Mouse (Mus musculus) kidney, adult 9 months (tissue): ENCODE data around the gene Ugt1a7c.

Source experiments
- DNase-seq: peaks from one replicate; pipeline ENCODE4 v3.0.0; 2022

Ugt1a7c gene

DNA sequence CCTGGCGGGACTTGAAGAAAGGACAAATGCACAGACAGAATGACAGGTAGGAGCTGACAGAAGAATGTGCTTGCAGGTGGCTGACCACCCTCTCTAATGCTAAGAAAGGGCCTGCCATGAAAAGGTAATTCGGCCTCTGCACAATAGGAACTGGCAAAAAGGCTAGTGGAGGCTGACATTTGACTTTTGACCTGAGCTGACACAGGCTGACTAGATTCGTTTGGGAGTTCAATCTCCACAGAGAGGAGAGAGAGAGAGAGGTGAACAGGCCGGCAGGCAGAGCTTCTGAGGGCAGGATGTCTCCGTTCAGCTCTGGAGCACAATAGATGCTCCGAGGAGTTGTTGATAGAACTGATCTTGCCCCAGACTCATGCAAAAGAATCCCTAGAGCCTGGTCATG, 151.5 kb downstream of the Ugt1a7c start:
- DNase-seq: no peak

DNA sequence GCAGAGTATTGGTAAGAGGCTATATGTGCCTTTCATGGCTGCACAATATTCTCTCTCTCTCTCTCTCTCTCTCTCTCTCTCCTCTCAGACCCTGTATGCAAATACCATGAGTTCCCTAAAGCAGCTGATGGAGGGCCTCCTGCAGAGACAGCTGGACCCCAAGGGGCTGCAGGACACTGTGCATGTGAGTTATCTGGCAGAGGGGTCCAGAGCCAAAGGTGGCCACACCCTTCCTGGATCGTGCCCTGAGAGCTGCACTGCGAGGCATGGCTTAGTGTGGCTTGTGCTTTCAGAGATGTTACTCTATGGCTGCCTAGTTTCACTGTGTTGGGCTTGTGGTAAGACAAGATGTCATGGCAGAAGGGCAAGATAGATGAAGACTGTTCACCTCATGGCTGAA, 152.8 kb downstream of the Ugt1a7c start:
- no peak for DNase-seq

DNA sequence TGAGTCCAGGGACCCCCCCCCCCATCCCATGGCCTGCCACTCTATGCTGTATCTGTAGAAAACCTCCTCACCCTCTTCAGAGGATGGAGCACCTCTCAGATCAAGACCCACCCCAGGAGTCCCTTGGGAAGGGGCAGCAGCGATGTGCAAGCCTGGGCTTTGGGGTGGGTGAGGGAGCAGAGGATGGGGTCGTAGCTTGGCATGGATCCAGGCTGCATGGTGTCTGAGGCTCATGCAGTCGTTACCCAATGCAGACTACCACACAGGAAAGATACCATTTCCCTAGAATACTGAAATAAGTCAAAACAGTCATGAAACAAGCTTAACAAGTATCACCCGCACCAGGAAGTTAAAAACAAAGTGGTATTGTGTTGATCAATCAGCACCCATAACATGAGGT, 153.8 kb downstream of the Ugt1a7c start:
- no peak for DNase-seq

DNA sequence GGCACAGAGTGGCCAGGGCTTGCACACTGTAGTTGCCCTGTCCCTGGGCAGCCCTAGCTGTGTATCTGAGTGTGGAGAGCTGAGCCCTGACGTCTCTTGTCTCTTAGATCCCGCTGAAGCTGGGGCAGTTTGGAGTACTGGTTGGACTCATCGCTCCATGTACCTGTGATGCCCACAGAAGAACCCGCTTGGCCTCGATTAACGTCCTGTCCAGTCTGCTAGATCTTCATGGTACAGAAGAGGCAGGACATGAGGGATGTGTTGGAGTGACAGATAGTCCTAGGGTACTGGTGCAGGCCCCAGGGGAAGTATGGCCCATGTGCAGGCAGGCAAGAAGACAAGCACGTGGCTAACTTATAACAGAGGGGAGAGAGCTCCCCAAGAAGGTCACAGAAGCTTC, 154.7 kb downstream of the Ugt1a7c start:
- no peak for DNase-seq

DNA sequence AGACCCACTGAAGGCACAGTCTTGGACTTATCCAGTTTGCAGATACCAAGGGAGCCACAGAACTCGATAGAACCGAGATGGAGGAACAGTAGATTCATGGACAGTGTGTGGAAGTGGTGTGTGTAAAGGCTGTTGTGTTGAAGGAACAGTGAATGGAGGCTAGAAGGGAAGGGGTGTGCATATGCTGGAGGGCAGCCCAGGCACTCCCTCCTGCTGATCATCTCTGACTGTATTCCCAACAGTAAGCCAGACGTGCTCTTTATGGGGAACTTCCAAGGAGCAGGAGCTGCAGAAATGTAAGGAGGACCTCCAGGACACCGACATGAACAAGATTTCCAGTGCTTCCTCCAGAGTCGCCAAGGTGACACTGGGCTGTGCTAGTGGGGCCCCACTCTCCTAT, 155.2 kb downstream of the Ugt1a7c start:
- no peak for DNase-seq

DNA sequence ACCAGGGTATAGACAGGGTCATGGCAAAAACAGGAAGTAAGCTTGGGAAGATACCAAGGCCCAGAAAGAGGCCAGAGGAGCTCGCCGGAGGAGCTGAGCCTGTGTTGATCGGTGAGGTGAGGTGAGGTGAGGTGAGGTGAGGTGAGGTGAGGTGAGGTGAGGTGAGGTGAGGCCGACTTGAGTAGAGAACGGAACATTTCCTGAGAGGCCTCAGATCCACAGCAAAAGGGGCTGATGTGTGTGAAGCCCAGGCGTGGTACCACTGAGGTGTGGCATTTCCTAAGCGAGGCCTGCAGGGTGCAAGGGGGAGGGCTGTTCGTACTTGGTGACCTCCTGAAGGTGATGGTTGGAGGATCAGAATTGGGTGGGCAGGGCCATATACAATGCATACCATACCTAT, 158.2 kb downstream of the Ugt1a7c start:
- DNase-seq: no peak

DNA sequence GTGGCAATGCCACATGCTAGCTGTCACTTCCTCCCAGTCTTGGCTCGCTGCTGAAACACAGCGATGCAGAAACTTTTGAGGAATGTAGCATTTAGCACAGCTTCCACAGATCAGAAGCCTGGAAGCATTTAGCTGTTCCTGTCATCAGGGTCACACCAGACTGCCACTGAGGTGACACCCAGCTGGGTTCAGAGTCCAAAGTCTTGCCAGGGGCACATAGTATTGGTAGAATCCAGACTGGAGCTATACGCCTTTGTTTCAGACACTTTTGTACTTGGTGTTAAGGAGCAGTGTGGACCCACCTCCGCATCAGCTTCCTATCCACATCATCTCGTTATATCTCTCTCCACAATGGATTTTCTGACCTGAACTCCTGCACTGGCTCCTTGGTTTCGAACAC, 158.7 kb downstream of the Ugt1a7c start:
- no peak for DNase-seq

DNA sequence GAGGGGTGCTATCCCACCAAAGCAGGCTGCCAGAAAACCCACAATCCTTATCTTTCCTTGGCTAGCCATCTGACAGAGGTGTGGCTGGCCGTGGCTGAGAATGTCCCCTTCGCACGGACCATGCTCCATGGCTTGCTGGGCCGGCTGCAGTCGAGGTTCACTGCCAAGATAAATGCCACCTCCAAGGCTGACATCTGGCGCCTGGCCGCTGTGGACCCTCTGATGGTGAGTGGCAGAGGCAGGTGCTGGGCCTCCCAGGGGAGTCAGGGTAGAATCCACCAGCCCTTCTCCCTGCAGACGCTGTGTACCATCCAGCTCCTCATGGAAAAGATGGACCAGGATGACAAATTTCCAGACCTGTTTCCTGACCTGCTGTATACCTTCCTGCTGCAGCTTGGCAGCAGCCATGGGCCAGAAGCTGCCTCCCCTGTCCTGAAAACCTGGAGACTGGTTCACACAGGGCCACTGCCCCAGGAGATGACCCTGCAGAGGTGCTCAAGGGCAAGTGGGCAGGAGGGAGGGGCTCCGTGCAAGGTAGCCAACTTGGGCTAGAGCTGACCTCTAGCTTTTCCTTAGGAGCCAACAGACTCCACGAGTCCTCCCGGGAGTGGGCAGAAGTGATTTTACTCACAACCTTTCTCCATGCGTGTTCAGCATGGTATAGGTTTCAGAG, 160.1 kb downstream of the Ugt1a7c start:
- no peak for DNase-seq

DNA sequence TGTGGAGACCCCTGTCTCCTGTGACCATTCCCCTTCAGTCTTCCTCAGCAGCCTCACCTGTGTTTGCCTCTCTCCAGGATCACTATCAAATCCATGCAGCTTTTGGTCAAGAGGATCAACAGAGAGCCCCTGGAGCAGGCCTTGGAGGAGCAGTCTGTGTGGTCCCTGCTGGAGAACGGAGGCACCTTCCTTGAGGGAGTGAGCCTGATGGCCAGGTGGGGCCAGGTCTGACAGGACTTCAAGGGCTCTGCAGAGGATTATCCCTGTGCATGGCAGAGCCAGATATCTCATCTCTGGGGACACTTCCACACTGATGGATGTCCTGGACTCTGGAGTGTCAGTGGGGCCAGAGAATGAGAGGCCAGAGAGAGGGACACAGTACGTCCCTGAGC, 160.6 kb downstream of the Ugt1a7c start:
- no peak for DNase-seq

DNA sequence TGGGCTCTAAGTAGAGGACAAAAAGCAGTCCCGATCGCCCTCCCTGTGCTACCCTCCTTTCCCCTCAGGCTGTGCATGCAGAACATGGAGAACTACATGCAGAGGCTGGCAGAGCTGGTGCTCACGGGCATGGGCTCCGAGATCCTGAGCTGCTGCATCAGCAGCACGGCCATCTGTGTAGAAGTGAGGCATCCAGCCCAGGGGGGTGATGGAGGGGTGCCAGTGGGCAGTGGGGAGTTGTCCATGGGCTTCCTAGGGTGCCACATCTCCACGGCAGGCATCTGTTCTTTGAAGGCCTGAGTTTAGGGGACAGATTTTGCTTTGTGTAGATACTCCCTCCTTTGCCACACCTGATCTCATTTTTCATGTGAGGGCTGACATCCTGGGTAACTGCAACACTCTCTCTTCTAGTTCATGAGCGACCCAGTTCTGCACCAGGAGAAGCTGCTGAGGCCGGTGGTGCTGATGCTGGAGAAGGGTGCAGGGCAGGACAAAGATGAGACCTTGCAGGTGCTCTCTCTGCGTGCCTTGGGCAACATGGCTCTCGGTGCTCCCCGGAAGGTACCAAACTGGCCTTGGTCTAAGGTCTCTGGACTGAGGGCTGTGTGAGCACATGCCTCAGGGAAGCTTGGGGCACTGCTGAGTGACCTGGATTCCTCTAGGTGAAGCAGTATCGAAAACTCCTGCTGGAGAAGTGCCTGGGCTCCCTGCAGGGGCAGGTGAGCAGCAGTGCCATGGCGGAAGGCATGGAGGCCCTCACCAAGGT, 161.3 kb downstream of the Ugt1a7c start:
- no peak for DNase-seq

DNA sequence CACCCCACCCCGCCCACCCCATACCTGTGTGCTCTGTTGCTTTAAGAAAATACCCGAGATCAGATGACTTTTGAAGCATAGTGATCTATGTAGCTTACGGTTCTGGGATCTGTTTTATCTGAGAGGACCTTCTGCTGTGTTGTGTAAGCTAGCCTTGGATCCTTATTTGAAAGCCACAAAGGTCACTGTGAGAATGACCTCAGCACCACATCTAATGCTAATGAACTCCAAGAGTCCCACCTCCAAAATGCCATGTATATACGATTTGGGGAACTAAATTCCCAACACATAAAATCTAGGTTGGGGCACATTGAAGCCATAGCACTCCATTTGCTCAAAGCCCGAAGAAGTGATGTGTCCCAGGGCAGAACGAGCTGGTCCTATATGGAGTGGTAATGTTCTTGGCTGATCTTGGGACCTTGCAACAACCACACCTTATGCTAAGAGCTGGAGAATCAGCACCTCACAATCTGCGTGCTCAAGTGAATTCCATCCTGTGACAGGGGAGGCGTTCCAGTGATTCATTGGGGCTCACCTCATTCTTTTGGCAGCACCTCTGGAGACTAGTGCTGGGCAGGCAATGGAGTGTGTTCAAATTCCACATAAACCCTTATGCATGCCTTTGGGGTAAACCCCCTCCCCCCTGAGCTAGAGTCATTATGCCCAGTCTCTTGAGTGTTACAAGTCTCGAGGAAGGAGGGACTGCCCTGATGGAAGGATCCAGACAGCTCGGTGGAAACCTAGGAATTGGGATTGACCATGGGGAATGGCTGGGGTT, 162.2 kb downstream of the Ugt1a7c start:
- no peak for DNase-seq

DNA sequence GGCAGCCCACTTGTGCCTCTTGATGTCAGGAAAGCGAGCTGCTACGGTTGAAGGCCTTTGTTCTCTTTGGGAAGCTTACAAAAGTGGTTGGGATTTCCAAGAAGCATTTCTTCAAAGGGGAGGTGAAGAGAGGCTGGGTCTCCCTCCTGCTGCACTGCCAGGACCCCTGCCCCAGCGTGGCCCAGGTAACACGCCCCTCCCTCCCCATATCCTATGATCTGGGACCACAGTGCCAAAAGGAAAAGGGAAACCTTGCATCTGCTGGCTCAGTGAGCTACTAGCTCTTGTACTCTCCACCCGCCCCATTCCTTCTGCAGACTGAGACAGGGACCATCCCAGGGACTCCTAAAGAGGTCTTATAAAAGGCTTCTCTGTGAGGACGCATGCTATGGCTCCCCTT, 162.8 kb downstream of the Ugt1a7c start:
- no peak for DNase-seq

DNA sequence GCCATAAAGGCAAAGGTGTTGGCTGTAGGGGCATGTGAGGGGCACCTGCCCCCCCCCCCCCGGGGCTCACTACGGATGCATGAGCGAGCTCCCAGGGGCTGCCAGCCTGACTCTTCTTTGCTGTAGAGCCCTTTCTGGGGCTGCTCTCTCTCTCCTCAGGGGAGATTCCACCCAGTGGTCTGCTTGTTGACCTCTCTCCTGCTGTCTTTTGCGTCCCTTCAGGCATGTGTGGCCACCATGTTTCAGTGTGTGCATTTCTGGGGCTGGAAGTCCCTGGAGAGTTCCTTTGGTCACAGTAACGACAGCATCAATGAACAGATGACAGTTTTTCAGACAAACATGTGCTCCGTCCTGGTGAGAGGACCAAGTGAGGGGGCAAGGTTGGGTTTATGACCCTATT, 163.5 kb downstream of the Ugt1a7c start:
- no peak for DNase-seq

DNA sequence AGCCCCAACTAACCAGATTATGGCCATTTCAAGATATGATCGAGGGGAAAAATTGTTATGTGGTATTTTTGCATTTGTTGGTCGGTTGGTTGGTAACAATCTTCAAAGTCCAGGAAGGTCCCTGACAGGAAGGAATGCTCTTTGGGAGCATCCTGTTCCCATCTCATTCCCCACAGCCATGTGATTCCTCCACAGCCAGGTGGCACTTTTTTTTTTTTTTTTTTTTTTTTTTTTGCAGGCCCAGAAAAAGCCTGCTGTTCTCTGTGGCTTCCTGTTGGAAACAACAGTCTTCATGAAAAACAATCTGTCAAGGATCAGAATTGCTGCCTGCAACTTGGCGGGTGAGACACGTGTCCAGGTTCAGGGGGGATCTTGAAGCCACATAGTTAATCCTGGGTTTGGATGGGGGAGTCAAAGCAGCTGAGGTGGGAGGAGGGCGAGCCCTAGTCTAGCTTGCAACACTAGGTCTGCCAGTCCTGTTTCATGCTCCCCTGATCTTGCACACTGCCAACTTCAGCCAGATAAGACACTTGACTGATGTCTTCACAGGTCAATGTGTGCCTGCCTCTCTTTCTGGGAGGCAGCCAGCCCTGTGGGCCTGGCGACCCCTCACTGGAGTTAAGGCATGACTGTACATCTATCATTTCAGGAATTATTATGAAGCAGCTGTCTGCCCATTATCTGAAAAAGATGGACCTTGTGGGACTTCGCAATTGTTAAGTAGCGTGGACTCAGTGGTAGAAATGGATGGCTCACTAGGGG, 164.2 kb downstream of the Ugt1a7c start:
- DNase-seq: no peak

DNA sequence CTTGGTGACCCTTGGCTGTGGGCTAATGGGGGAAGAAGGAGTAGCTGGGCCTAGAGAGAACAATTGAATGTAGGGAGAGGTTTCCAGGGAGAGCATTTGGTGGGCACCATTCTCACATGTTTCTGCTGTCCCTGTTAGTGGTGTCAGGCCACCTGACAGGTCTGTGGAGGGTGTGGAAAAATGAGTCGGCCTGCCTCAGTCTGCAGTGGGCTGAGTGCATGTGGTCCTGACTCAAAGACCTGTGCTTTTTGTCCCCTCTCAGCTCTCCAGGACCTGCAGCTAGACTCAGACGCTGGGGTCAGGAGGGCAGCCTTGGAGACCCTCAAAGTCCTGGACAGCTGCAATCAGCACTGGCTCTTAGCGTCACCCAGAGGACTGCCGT, 164.8 kb downstream of the Ugt1a7c start:
- no peak for DNase-seq

DNA sequence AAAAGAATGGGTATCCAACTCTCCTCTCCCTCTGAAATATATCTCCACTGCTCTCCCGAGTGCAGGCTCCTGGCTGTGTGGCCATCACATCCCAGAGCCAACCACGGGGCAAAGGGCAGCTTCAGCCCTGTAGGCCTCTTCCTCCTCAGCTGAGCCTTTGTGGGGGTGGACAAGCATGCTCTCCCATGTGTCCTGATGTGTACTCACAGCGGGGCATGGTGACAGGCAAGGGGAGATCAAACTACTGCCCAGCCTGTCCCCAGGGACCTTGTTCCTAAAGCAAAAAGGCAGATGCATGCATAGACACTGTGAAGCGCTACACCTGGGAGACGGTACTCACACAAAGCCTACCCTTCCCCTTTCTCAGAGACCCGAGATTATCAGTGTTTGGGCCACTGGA, 165.3 kb downstream of the Ugt1a7c start:
- DNase-seq: peak; percentile 60

DNA sequence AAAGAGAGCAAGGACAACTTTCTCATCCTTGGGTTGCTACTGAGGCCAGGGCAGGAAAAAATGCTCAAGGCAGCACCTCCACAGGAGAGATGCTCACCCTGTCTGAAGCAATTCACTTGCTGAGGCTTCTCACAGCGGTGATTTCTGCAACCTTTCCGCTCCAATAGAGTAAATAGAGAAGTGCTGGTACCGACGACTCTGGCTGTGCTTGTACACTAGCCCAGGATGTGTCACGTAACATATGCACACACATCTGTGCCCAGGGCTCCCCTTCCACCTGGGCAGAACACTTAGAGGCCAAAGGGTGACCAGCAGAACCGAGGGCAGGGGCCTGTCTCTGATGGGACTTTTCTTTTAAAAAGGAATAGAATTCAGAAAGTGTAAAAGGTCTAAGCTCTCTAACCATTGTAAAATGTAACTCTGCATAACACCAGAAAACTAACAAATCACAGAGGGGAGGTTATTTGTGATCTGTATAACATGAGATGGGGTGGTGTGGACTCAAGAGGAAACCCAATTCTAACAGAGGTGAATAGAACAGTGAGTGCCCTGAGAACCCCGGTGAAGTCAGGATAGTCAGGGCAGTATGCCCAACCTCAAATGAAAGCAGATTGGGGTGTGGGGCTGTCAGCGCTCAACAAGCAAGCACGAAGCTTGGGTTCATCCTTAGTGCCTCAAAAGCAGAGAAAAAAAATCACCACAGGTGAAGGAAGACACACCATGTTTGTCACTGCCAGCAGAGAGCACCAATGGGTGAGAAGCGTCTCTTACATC, 165.9 kb downstream of the Ugt1a7c start:
- DNase-seq: no peak

DNA sequence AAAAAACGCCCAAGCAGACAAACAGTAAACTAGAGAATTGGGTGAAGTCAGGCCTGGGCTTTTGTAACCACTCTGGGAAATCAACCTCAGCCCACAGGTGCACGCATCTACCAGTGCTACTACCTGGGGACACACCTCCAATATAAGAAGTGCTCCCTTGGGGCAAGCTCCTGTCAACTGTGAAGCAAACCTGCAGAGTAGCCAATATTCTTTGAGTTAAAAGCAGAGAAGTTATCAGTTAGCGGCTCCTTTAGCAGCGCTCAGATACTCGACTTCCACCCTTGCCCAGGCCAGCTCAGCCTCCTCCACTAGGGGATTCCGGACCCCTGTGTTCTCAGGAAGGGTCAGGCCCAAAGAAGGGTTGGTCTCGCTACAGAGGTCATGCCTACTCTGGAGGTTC, 166.8 kb downstream of the Ugt1a7c start:
- no peak for DNase-seq

DNA sequence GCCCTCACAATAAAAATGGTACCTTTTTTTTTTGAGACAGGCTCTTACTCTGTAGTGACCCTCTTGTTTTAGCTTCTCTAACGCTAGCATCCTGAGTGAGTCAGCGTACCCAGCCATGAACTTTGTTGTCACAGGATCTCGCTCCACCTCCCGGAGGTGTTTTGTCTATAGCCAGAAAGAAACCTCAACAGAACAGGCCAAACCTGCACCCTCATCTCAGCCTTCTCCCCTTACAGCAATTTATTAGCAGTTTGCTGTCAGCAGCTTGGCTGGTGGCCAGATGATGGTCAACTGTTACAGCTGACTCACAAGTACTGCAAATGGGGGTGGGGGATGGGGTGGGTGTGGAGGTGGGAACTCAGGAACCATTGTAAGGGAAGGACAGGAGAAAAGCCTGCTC, 167.4 kb downstream of the Ugt1a7c start:
- DNase-seq: peak; percentile 60

DNA sequence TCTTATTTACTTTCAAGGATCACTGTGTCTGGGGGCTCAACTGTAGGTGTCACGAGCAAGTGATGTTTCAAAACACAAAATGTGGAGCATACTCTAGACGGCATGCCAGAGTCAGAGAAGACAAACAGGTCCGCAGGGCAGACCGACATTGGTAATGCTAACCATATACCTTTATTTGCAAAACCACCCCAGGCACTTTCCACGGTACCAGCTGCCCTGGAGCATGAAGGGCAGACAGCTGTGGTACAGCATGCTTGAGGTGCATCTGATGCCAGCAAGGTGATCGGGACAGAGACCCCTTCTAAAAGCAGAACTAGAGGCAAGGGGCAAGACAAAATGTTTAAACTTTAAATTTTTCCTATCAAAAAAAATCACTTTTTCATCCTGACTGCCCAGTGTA, 168.1 kb downstream of the Ugt1a7c start:
- DNase-seq: no peak

DNA sequence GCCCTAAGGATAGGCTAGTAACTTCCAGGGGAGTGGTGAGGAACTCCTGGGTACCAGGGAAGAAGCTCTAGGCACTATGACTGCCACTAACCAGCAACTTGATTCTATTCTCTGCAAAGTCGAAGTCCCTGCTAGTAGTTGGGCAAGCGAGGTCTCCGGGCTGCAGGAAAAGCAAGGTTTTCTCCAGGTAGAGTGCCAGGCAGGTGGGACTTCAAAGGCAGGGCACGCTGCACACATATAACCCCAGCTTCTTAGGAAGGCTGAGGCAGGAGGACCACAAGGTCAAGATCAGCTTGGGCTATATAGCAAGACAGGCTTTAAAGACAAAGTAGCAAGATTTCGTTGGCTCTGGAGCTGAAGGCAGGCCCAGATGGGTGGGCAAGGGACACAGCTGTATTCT, 168.9 kb downstream of the Ugt1a7c start:
- no peak for DNase-seq

DNA sequence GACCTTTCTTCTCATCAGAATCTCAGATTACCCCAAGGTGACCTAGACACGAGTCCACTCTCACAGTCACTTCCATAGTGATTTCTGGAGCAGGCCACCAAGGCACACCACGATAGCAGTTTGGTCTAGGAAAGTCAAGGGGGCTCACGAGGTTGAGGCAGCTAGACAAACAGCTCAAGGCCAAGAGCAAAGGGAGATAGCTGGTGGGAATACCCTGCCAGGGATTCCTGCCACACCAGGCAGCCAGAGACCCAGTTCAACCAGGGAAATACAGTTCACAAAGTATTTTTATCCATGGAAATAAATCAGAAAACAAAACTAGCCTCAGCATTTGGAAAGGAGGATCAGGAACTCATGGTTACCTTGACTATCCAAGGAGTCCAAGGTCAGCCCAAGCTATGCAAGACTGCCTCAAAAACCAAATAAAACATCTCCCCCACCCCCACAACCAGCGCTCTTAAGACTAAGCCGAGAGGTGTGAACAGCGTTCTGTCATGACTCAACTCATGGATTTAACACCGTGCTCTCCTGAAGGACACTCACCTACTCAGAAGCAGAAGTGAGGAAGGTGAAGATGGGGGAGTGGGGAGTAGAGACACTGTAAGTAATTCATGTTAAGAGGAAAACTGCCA, 169.5 kb downstream of the Ugt1a7c start:
- DNase-seq: no peak
